Mouse (Mus musculus) gastrocnemius, adult 18-20 months (tissue): Measurements from ENCODE around the gene Meis2. TPM values are rescaled to one million over a fixed set of nuclear protein-coding genes. Genes with fewer than 3 reads are reported as not detected.

Experiments
- DNase-seq: peaks from one replicate; pipeline ENCODE4 v3.0.0; 2021; ENCODE audit warnings: low spot score
- long read RNA-seq, 2 experiments: library from polyadenylated mRNA; stranded (forward); transcript quantifications; one replicate each; pipeline ENCODE4 v2.0.0; 2021
- total RNA-seq, 2 experiments: library from RNA; stranded (reverse); gene quantifications; 2 replicates each; pipeline ENCODE4 v1.2.3; 2021

The Meis2 gene
- 1 to 10 TPM; 1.3 to 1.4 TPM for total RNA-seq
- long read RNA-seq, experiment 1, partial matches to known transcripts = 0 of 2 reads
- long read RNA-seq, experiment 1, other reads (novel, unspliced or antisense) = 1 of 2 reads
- long read RNA-seq, experiment 2, partial matches to known transcripts = 1 of 1 reads
- long read RNA-seq, experiment 2, other reads (novel, unspliced or antisense) = 0 of 1 reads

DNA sequence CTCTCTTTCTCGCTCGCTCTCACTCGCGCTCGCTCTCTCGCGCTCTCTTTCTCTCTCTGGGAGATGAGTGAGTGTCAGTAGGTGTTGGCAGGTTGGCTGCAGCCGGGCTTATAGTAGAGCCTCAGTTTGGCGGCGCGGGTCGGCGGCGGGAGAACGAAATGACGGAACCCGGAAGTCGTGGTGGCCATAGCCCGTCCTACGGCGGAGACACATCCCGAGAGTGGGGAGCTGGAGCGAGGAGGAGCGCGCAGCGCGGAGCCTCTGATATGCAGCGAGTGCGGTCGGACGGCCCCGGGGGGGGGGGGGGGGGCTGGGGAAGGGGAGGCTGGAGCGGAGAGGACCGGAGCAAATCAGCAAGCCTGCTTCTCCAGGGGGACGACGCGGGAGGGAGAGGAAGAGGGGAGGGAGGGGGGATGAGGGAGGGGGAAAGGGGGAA lies at the start of gene Meis2:
TSS of gene Meis2 (minus strand) at position 270 of the 436 bp plus-strand sequence.
- peak; percentile 47 for DNase-seq

DNA sequence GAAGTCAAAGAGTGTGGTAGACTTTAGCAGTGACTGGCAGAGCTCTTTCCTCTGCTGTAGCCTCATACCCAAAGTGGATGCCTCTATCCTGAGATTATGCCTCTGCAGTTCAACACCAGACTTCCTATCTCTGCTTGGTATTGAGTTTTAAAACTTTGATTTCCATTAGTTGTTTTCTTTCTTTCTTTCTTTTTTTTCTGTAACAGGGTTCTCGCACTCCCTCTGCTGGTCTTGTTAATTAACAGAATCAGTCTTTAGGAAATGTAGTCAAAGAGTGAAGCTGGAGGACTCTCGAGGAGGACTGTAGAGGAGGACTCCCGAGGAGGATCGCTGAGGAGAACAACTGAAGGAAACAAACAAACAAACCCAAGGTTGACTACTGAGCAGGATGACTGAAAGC lies 40.6 kb upstream of the Meis2 start:
- DNase-seq = no peak

DNA sequence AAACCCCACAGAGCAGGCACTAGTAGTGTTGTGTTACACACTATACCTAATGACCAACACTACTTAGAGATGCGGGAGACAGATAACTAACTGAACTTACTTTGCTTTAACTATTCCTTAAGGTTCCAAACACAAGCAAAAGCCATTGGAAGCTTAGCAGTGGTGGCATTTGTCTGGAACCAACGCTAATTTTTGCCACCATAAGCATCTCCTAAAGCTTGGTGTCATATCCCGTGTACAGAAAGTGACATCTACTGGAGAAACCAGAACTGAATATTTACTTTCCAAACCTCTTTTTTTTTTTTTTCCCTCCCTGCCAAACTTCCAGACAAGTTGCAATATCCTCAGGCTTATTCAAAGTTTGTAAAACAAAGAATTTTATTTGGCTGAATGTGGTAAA lies 39.5 kb upstream of the Meis2 start:
- no peak for DNase-seq

DNA sequence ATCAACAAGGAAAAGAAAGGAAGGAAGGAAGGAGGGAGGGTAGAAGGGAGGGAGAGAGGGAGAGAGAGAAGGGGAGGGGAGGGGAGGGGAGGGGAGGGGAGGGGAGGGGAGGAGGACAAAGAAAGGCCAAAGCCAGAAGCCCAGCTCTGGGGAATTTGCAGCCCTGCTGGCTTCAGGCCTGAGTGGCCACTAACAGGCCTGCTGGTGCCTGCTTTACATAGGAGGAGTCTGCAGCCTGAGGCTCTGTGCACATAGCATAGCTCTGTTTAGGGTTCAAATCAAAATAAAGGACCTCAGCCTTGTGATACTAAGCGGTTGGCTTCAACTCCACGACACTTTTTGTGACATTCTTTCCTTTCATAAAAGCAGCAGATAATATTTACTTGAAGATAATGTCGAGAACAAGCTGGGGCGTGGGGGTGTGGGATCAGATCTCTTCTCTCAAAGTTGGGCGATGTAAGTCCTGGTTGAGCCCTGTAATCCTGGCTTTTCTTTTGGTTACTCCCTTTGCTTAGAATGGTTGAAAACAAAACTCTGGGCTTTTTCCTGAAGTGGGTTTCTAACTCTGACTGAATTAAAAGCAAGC lies 37.9 kb upstream of the Meis2 start:
- DNase-seq = no peak

DNA sequence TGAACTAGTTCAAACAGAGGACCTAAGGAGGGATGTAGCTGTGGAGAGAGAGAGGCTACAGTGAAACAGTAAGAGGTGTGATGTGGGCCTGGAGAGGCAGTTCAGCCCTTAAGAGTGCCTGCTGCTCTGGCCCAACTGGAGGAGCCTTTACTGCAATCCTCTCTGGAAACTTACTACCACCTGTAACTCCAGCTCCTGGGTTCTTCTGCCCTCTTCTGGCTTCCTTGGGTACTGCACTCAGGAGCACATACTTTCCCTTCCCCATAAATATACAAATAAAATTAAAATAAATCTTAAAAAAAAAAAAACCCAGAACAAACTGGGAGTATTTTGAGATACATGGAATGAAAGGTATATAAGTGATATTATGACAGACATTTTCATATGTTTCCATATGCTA lies 35.6 kb upstream of the Meis2 start:
- peak; percentile 8 for DNase-seq

DNA sequence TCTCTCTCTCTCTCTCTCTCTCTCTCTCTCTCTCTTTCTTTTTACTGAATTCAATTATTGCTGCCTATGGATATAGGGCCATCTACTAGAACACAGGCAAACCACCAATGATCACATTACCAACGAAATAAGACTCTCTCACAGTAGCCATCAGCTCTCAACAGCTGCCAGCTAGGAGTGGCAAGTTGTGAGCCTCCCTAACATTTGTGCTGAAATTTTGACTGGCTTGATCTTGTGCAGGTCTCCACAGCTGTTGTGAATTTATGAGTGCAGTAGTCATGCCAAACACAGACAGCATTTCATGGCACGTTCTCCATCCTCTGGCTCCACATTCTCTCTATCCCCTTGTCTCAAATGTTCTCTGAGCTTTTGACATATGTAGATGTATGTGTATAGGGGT lies 15.3 kb upstream of the Meis2 start:
- no peak for DNase-seq

DNA sequence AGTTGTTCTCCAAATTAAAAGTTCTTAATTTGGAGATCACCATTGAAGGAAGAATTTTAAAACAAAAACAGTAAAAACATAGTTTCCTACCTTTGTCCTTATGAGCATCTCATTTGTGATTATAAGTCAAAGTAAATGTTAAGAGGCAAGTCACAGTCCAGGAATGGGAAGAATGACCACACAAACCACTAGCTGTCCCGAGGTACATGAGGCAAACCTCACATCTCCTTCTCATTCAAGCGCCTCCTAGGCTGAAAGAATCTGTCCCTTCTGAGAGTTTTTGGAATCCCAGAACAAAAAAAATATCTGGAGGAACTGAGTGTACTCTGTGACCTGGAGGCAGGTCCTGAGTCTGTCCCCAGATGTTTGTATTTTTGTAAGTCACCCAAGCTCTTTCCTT lies 13.2 kb upstream of the Meis2 start:
- no peak for DNase-seq

DNA sequence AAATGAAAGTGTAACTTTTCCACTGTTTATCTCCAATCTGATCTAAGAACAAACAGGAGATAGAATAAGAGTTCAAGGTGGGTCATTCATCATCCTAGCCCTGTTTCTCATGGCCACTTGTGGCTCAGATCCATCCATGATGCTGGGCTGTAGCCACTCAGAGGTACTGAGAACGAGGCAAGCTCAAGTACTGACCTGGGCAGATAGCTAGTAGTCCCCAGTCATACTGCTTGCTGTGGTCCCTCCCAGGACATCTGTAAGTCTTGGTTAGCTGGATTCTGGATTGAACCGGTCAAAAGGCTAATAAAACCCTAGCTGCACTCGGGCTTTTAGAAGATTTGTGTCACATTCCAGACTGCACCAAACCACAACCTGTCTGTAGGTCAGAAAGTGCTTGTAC lies 12.1 kb upstream of the Meis2 start:
- no peak for DNase-seq

DNA sequence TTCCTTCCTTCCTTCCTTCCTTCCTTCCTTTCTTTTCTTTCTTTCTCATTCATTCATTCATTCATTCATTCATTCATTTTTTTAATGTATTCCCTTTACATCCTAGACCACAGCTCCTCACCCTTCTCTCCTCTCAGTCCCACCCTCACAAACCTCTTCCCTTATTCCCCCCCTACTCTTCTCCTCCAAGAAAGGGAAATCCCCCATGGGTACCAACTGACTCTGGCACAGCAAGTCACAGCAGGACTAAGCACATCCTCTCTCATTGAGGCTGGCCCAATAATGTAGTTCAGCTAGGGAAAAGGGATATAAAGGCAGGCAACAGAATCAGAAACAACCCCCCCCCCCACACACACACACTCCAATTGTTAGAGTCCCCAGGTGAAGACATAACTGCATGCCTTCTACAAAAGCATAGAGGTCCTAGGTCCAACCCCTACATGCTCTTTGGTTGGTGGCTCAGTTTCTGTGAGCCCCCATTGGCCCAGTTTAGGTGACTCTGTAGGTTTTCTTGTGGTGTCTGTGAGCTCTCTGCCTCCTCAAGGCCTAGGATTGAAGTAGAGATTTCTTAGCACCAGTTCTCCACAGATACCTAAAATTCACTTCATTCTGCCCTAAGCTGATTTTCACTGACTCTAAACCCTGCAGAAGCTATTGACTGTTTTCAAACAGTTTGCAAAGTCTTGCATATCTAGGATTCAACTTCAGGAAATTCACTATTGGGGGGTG lies 11.3 kb upstream of the Meis2 start:
- DNase-seq = no peak

DNA sequence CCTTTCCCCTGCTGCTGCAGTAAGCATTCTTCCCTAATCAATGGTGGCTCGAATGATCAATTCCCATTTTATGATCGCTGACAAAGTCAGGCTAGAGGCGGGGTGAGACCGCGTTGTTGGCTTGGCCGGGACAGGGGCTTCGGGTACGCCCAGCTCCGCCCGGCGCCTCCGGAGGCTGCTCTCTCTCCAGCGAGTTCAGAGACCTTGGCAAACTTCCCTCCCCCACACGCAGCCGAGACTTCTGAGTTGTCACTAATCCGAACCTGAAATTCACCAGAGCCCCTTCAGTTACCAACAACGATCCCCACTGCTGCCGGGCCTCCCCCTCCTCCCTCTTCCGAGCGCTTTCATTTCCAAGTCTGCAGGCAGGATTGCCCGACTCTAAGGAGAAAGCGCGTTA lies 10.3 kb upstream of the Meis2 start:
- no peak for DNase-seq

DNA sequence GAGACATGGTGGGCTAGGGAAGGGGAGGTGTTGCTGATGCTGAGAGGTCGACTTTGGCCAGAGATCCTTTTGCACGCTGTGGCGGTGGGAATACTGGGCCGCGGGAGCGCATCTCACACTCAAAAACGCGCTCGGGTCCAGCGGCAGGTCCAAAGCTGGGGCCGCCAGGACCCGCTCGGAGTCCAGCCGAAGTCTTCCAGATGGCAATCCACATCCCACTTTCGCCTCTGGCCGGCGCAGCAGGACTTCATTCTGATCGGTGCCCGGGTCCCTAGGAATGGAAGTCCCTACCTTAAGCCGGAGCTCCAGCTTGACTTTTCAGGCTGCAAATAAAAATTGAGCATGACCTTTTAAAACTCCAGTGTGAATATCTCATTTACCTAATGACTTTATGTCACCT lies 9.8 kb upstream of the Meis2 start:
- DNase-seq = no peak

DNA sequence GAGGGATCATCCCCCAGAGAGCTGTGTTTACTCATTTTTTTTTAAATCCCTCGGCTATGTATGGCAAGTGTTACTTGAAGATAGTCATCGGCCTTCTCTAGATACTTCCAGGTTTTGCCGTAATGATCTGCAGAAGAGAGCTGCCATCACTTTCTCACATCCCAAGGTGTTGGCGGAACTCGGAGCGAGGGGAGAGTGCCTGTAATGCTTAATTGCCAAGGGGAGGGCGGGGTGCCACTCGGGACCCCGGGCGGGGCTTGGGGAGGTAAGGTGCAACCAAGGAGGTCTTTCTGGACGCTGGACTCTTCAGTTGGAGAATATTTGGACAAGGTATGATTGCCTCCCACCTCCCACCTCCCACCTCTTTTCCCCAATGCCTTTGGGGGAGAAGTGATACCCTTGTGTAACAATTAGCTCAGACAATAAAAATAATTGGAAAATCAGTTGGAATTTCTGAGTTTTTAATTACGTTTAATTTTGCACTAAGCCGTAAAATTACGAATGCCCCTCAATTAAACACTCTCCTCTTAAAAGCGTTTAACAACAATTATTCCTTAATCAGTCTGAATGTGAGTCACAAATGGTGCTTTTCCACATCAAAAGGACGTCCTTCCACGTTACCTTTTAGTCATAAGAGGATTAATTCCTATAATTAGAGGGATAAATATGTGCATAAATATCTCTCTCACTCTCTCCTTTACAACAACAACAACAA lies 9.2 kb upstream of the Meis2 start:
- no peak for DNase-seq

DNA sequence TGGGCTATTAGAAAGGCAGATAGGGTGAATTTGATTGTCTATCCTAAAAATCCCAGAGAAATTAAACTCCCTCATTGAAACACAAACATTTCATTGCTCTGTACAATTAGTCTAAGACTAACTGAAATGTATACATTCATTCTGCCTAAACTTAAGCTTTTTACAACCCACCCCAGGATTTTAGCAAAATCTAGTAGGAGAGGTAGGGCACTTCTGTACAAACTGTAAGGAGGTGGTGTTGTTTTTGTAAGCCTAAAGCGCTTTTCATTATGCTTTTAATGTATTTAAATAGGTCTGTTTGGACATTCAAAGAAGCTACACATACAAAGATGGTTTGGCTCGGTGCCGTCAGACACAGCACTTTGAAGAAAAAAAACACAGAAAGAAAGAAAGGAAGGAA lies 8.4 kb upstream of the Meis2 start:
- no peak for DNase-seq

DNA sequence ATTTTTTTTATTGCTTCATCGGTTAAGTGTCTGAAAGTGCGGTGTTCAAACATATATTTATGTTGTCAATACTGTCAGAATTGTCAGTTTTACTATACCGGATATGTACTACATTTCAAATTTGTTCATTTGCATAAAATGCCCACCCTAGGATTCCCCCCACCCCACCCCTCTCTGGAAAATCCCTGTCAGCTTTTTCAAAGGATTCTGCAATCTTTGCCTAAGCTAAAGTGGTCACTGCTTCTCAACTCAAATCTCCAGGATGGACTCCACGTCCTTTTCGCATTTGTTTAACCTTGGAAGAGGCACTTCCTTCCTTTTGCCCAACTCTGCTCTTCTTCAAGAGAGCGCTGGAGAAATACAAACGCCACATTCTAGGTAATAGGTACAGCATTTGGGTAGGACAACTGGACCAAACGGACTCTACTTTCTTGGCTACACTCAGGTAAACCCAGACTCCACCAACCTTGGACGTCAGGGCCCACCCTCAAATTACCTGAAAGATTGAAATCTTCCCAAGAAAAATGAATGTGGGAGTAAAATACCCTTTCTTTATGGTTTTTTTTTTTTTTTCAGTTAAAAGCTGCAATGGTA lies 7.8 kb upstream of the Meis2 start:
- no peak for DNase-seq

DNA sequence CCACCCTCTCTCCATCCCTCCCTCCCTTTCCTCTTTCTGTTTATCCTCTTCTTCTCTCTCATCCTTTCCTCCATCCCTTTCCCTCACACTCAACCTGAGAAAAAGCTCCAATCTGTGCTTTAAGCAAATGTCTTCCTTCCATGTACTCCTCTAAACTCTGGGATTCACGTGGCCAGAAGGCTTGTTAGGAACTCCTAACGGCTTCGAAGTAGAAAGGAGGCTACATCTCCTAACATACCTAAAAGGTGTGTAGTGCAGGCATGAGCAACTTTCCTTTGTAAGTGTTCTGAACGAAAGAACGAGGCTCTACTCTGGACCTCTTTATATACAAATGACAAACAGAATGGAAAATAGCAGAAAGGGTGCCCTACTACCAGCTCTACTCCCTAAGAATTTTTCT lies 7.1 kb upstream of the Meis2 start:
- no peak for DNase-seq

DNA sequence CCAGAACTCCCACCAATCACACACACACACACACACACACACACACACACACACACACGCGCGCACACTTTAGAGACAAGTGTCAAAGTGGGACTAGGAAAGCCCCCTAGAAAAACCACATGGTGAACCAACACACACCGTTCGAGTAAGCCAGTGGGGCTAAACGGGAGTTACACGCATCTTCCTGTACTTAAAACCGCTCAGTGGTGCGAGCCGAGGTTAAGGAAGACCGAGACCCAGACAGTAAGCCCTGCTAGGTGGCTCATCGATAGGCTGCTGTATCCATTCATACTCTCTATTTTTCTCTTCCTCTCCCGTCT lies 6.6 kb upstream of the Meis2 start:
- DNase-seq = no peak

DNA sequence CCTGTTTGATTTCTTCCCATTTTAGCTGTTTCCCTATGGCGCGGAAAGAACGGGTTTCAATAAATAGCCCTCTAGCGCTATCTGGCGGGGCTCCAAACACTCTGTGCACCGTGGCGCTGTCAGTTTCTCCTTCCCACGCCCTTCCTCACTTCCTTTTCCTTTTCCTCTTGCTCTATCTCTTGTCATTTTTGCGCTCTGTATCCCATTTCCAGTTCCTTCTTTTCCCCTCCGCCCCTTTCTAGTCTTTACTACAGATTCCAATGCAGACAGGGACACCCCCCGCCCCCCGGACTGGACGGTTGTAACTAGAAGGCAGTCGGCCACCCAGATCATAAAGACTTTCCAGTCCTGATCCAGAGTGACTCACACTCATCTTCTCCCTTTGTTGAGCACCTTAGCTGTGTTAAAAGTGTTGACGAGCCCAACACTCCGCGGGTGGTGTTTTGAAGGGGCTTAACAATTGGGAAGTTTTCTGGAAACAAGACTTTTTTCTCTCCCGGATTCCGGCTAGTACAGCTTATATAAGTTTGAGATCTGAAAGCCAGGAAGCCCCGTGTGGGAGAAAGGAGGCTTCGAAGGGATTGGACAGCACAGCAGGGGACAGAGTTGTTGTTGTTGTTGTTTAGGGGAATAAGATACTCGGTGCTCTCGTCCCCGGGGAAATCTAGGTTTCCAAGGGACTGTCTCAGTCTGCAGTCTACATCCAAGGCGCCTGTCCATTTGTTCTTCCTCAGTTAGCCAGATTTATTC lies 6.1 kb upstream of the Meis2 start:
- DNase-seq = peak; percentile 24

DNA sequence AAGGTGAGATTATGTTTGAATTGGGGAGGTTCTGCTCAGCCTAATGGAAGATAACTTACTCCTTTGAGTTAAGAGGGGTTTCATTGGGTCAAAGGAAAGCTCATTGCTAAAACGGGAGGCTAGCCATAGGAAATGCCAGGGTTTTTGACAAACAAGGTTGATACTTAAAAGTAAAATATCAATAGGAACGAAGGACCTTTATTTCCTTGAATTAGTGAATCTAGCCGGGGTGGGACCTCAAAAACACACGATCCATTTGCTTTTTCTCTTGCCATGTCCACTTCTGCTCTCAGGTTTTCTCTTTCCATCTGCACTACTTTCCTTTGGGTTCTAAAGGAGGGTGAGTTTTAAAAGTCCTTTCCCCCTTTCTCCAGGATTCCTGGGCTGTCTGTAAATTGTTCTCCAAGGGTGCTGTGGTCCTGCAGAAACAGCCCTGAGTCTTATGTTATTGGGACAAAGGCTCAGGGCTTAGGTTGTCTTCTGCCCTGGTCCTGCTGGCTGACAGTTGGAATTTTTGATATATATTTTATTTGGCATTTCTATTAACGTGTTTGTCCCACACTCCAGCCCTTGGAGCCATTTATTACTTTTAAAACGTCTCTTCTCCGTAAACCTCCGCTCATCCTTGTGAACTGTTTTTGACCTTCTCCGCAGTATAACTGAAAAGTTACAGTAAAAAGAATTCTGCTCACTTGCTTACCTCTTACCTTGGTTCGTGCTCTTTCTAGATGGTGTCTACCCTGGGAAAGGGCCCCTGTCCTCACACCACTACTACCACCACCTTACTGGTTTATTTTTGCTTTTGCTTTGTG lies 5.2 kb upstream of the Meis2 start:
- DNase-seq = no peak

DNA sequence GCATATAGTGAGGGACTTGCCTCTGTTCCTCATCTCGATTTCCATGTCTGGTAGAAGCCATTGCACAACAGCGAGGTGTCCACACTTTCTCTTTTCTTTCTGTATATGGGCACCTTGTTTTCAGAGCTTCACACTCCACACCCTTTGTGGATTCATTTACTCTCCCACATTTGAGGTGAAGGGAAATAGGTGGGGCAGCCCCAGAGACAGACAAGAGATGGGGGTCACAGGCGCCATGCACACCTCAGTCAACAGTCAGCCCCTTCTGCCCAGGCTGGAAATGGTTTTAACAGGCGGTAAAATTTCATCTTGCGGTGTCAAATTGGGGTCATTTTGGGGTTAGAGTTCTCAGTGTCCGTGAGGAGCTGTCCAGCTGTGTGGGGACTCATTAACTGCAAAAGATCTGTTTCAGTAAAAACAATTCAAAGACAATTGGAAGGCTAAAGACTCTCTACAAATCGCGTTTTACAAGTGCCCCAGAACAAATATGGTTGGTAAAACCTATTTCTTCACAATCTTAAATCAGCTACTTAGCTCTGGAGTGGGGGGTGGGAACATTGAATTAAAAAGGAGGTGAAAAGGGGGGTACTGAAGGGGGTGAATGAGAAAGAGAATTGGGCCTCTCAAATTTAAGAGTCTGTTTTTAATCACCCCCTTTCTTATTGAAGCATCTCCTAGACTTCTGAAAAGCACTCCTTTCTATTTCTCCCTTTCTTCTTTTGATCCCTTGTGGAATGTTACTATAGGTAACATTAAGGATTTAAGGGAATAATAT lies 4.0 kb upstream of the Meis2 start:
- DNase-seq = no peak

DNA sequence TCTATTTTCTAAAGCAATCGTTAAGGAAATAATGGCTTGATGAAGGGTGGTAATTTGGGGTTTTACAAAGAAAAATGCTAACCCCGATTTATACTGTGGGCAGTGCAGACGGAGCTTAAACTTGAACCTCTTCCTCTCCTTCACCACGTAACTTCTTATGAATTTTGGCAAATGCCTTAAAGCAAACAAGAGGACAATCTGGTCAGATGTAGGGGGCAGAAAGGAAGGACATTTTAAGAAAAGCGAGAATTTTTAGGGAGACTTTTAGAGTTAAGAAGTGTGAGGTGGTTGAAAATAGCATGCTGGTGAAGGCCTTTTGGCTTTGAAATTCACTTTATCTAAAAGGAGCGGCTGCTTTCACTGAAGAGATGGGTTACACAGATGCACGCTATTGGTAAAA lies 3.3 kb upstream of the Meis2 start:
- DNase-seq = no peak
